Mouse (Mus musculus) thymus, postnatal 0 days (tissue): ENCODE results near the gene Zdhhc16. TPM values are rescaled to one million over a fixed set of nuclear protein-coding genes. Genes with fewer than 3 reads are reported as not detected.

Experiments
- DNase-seq: peaks from one replicate; pipeline ENCODE4 v3.0.0-alpha.2; 2015; ENCODE audit warnings: low spot score
- polyA plus RNA-seq: library from polyadenylated mRNA; unstranded; fragments of >200 nt; fragmentation: Nextera tagmentation; extraction: Ambion mirVana; gene quantifications from 2 replicates; pipeline ENCODE4 v1.2.1, GENCODE M21; 2015

Zdhhc16 gene
- polyA plus RNA-seq, 1 experiment from 2014 or later, result 67.8 TPM

- DNase-seq, result no peak
Observed at GRCm38 (mm10) chr19:41985994-41986393, 52.7 kb downstream of the Zdhhc16 start.

- no peak for DNase-seq
Observed at GRCm38 (mm10) chr19:41987206-41987605, 53.9 kb downstream of the Zdhhc16 start.

GRCm38 (mm10) chr19:41989810-41990209, 56.5 kb downstream of the Zdhhc16 start:
- no peak for DNase-seq

GRCm38 (mm10) chr19:41991926-41992477, 58.7 kb downstream of the Zdhhc16 start:
- no peak for DNase-seq

- no peak for DNase-seq
Observed at GRCm38 (mm10) chr19:41992971-41993370, 59.7 kb downstream of the Zdhhc16 start.

- no peak for DNase-seq
Observed at GRCm38 (mm10) chr19:41993484-41993883, 60.2 kb downstream of the Zdhhc16 start.

Other genes with a start within 250 kb of the Zdhhc16 start
- gene Slit1, start 189.8 kb upstream of the Zdhhc16 start, polyA plus RNA-seq, result 0.17 and 0.29 TPM in 2 replicates
- gene Arhgap19, start 131.4 kb upstream of the Zdhhc16 start, polyA plus RNA-seq, result 25.3 and 27.0 TPM in 2 replicates
- 18.6 and 21.3 TPM in 2 replicates for gene Frat1, start 103.5 kb upstream of the Zdhhc16 start, polyA plus RNA-seq
- 12.1 and 16.0 TPM in 2 replicates for gene Frat2, start 85.3 kb upstream of the Zdhhc16 start, polyA plus RNA-seq
- 11.3 and 12.4 TPM in 2 replicates for gene Rrp12, start 37.3 kb upstream of the Zdhhc16 start, polyA plus RNA-seq
- 251 and 275 TPM in 2 replicates for gene Pgam1, start 21.6 kb upstream of the Zdhhc16 start, polyA plus RNA-seq
- 86.9 and 90.8 TPM in 2 replicates for gene Exosc1, start 57 bp upstream of the Zdhhc16 start, polyA plus RNA-seq
- 28.0 and 31.2 TPM in 2 replicates for gene Mms19, start 47.7 kb downstream of the Zdhhc16 start, polyA plus RNA-seq
- 15.4 and 16.0 TPM in 2 replicates for gene Ubtd1, start 48.3 kb downstream of the Zdhhc16 start, polyA plus RNA-seq
- 0.21 TPM in 1 of 2 replicates, not detected in the other for gene Ankrd2, start 102.5 kb downstream of the Zdhhc16 start, polyA plus RNA-seq
- gene Hoga1, start 112.1 kb downstream of the Zdhhc16 start, polyA plus RNA-seq, result 0.77 and 1.4 TPM in 2 replicates
- not detected in 2 replicates for gene 4933411K16Rik, start 118.8 kb downstream of the Zdhhc16 start, polyA plus RNA-seq
- 1.8 and 2.2 TPM in 2 replicates for gene Morn4, start 152.9 kb downstream of the Zdhhc16 start, polyA plus RNA-seq
- 20.1 and 23.3 TPM in 2 replicates for gene Pi4k2a, start 157.0 kb downstream of the Zdhhc16 start, polyA plus RNA-seq
- gene Avpi1, start 195.6 kb downstream of the Zdhhc16 start, polyA plus RNA-seq, result 20.6 and 21.3 TPM in 2 replicates
- gene Marveld1, start 213.9 kb downstream of the Zdhhc16 start, polyA plus RNA-seq, result 3.4 and 5.3 TPM in 2 replicates
- 26.7 and 31.4 TPM in 2 replicates for gene Zfyve27, start 230.5 kb downstream of the Zdhhc16 start, polyA plus RNA-seq